Mouse (Mus musculus) brain, embryonic 14.5 days (tissue): ENCODE data around the gene Guca2a.

Experiments used
- CTCF ChIP-seq: fragments of 200-500 bp; IDR thresholded peaks from 2 replicates; pipeline ENCODE4 v1.5.1; 2012; ENCODE audit warnings: inconsistent platforms, mild to moderate bottlenecking, moderate library complexity, borderline replicate concordance; ENCODE audit not compliant: insufficient read depth, insufficient read length; ENCODE audit errors: extremely low read depth
- POLR2A ChIP-seq: fragments of 200-500 bp; IDR thresholded peaks from 2 replicates; pipeline ENCODE4 v1.6.1; 2012; ENCODE audit warnings: mild to moderate bottlenecking, inconsistent platforms, borderline replicate concordance; ENCODE audit not compliant: poor library complexity, insufficient read depth, insufficient read length, severe bottlenecking; ENCODE audit errors: extremely low read depth

DNA sequence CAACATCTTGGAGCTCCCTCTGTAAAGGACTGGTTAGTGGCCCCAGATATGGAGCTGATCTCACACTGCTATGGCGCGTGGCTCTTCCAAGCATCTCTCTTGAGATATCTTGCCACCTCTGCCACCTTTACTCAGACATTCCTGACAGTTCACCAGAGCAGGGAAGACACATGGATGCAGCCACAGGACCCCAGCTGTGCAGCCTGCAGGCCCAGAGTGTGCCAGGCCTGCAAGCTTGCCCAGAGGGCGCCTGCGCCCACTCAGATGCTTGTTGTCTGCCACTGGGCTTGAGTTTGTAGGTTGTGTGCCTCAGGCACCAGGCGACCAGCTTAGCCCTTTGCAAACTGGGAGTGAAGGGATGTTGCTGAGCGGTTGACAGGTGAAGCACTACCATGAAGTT lies 33.2 kb downstream of the Guca2a start:
- TF ChIP-seq POLR2A = no peak
- no peak for TF ChIP-seq CTCF
